Mouse (Mus musculus): ENCODE measurements around the gene Arhgef40. TPM values are rescaled to one million over a fixed set of nuclear protein-coding genes. Genes with fewer than 3 reads are reported as not detected.

Gene Arhgef40
- polyA plus RNA-seq, 1 experiment from 2014 or later: 1.3 TPM

DNA sequence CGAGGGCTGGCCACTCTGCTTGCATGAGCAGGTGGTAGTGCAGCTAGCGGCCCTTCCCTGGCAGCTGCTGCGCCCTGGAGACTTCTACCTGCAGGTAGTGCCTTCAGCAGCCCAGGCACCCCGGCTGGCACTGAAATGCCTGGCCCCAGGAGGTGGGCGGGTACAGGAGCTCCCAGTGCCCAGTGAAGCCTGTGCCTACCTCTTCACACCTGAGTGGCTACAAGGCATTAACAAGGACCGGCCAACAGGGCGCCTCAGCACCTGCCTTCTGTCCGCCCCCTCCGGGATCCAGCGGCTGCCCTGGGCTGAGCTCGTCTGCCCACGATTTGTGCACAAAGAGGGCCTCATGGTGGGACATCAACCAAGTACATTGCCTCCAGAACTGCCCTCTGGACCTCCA, 4.2 kb downstream of the Arhgef40 start:
- WGBS (ENCODE audit: missing documents): 93% methylated on average over 12 of the region's 12 CpGs

DNA sequence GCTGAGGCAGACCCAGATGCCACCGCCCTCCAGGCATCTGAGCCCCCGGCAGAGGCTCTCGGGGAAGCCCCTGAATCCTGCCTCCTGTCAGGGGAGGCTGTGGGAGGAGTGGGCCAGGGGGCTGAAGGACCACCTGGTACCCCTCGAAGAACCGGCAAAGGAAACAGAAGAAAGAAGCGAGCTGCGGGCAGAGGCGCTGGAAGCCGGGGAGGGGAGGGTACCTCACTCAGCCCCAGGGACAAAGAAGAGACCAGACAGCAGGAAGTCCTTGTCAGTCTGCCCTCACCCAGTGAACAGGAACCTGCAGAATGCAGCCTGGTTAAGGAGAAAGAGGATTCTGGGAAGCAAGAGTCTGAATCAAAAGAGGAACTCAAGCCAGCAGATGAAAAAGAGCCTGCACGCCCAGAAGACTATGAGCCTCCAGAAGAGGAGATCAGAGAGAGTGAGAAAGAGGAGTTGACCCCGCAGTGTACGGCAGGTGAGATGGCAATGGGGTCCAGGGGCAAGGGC, 5.0 kb downstream of the Arhgef40 start:
- Histone ChIP-seq H3K36me3 (ENCODE audit: inconsistent target) (no peaks in the 10 kb centered on the region), H3K79me2 (ENCODE audit: inconsistent target) (no peaks in the 10 kb centered on the region), H3K4me3 (ENCODE audit: inconsistent target) (no peak overlapping the region), H3K27ac (no peak overlapping the region)
- WGBS (ENCODE audit: missing documents): 41% methylated on average over 12 of the region's 12 CpGs

More for the DNA sequence above, 4.2 kb downstream of the Arhgef40 start:
- H3K79me2 ChIP-seq (ENCODE audit: inconsistent target): no peaks in the 10 kb centered on the region
- H3K36me3 ChIP-seq (ENCODE audit: inconsistent target): no peaks in the 10 kb centered on the region
- no peak overlapping the region for H3K4me3 ChIP-seq (ENCODE audit: inconsistent target)
- H3K27ac ChIP-seq: no peak overlapping the region

DNA sequence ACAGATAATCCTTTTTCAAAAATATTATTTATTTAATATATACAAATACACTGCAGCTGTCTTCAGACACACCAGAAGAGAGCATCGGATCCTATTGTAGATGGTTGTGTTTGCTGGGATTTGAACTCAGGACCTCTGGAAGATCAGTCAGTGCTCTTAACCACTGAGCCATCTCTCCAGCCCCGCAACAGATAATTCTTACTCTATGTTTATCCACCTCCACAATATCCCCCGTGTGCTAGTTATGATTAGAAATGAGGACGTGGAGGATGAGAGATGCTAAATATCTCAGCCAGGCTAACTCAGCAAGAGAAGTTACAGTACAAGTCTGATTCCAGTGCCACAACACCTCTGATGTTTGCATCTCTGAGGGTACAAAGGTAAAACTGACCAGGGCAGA, 9.9 kb downstream of the Arhgef40 start:
- WGBS (ENCODE audit: missing documents): 97% methylated on average over 4 of the region's 4 CpGs
- Histone ChIP-seq H3K36me3 (ENCODE audit: inconsistent target) (no peaks in the 10 kb centered on the region), H3K27ac (no peak overlapping the region), H3K4me3 (ENCODE audit: inconsistent target) (no peak overlapping the region), H3K79me2 (ENCODE audit: inconsistent target) (no peaks in the 10 kb centered on the region)

DNA sequence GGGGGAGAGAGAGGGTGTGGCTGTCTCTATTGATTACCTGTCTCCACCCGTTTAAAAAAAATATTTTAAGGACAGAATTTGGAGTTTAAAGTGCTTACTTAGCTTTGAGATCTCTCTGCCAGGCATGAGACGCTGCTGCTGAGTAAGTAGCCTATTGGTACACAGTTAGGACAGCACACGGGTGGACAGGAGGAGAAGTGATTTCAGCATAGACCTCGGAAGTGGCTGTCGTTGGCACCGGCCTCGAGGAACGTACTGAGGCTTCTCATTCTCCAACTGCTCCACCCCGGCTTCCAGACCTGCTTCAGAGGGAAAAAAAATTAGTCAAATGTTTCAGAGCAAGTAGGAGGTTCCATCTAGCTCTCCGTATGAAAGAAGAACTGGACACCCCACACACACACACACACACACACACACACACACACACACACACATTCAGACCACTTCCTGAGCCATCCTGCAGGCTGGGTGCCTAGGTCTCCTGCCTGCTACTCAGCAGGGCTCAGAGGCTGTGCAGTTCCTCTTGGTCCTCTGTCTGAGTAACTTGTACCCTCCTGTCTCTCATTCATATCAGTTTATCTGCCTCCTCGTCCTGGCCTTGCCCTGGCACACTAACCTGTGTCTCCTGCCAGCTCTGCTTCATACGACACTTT, 10.8 kb downstream of the Arhgef40 start:
- Histone ChIP-seq H3K36me3 (ENCODE audit: inconsistent target) (no peaks in the 10 kb centered on the region), H3K27ac (no peak overlapping the region)
- WGBS (ENCODE audit: missing documents): 26% methylated on average over 12 of the region's 12 CpGs

DNA sequence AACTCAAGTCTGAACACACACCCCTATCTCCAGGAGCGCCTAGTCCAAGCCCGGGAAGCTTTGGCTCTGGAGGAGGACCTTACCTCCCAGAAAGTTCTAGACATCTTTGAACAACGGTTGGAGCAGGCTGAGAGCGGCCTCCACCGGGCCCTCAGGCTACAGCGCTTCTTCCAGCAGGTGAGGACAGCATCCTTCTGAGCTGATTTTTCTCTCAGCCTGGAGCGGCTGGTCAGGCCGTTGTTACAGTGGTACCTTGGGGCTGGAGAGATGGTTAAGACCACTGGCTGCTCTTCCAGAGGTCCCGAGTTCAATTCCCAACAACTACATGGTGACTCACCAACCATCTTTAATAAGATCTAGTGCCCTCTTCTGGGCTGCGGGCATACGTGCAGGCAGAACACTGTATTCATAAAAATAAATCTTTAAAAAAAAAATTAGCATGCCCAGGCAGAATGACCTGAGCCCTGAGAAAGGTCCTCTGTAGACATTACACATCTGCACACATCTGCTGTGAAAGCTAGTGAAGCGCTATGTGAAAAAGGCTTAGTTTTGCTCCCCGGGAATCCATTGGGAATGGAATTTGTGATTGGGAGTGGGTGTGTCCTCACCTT, 11.8 kb downstream of the Arhgef40 start:
- 95% methylated on average over 13 of the region's 13 CpGs for WGBS (ENCODE audit: missing documents)
- Histone ChIP-seq H3K27ac (no peak overlapping the region), H3K79me2 (ENCODE audit: inconsistent target) (no peaks in the 10 kb centered on the region), H3K36me3 (ENCODE audit: inconsistent target) (no peaks in the 10 kb centered on the region), H3K4me3 (ENCODE audit: inconsistent target) (no peak overlapping the region)

More for the DNA sequence above, 10.8 kb downstream of the Arhgef40 start:
- Histone ChIP-seq H3K79me2 (ENCODE audit: inconsistent target) (no peaks in the 10 kb centered on the region), H3K4me3 (ENCODE audit: inconsistent target) (no peak overlapping the region)

DNA sequence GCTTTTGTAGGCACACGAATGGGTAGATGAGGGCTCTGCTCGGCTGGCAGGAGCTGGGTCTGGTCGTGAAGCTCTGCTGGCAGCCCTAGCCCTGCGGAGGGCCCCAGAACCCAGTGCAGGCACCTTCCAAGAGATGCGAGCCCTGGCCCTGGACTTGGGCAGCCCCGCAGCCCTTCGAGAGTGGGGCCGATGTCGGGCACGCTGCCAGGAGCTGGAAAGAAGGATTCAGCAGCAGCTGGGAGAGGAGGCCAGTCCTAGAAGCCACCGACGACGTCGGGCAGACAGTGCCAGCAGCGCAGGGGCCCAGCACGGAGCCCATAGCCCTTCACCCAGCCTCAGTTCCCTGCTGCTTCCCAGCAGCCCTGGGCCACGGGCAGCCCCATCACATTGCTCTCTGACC, 12.3 kb downstream of the Arhgef40 start:
- WGBS (ENCODE audit: missing documents): 93% methylated on average over 16 of the region's 17 CpGs
- no peaks in the 10 kb centered on the region for H3K36me3 ChIP-seq (ENCODE audit: inconsistent target)

DNA sequence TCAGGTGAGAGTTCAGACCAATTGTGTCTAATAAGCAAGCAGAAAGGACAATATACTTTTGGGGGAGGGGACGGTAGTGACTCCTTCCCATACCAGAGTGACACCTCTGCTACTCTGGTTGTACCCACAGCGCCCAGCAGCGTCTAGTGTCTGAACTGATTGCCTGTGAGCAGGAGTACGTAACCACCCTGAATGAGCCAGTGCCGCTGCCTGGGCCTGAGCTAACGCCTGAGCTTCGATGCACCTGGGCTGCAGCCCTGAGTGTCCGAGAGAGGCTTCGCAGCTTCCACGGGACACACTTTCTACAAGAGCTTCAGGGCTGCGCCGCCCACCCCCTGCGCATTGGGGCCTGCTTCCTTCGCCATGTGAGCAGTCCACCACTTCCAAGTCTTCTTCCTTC, 13.0 kb downstream of the Arhgef40 start:
- Histone ChIP-seq H3K27ac (no peak overlapping the region), H3K36me3 (ENCODE audit: inconsistent target) (no peaks in the 10 kb centered on the region), H3K4me3 (ENCODE audit: inconsistent target) (no peak overlapping the region), H3K79me2 (ENCODE audit: inconsistent target) (no peaks in the 10 kb centered on the region)
- WGBS (ENCODE audit: missing documents): 95% methylated on average over 14 of the region's 14 CpGs

More for the DNA sequence above, 12.3 kb downstream of the Arhgef40 start:
- Histone ChIP-seq H3K4me3 (ENCODE audit: inconsistent target) (no peak overlapping the region), H3K27ac (no peak overlapping the region), H3K79me2 (ENCODE audit: inconsistent target) (no peaks in the 10 kb centered on the region)

DNA sequence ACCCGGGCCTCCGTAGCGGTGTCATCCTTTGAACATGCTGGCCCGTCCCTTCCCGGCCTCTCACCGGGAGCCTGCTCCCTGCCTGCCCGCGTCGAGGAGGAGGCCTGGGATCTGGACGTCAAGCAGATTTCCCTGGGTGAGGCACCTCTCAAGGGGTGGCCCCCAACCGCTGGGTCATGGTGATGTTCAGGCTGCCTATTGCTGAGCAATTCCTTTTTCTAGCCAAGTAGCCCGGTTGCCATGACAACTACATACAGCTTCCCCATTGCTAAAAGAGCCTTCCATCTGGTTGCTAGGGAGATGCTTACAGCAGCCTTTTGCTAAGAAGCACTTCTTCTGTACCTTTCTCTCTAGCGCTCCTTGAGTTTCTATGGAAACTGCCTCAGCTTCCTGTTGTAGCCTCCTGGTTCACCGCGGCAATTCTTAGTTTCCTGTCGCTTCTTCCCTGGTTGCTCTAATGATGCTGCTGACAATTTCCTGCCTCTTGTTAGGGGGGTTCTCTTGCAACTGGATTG, 19.5 kb downstream of the Arhgef40 start:
- 51% methylated on average over 16 of the region's 16 CpGs for WGBS (ENCODE audit: missing documents)
- Histone ChIP-seq H3K79me2 (ENCODE audit: inconsistent target) (no peaks in the 10 kb centered on the region), H3K36me3 (ENCODE audit: inconsistent target) (peaks cover 4% of the 10 kb centered on the region; the same call in 1 of the 2 replicates), H3K4me3 (ENCODE audit: inconsistent target) (no peak overlapping the region), H3K27ac (no peak overlapping the region)

DNA sequence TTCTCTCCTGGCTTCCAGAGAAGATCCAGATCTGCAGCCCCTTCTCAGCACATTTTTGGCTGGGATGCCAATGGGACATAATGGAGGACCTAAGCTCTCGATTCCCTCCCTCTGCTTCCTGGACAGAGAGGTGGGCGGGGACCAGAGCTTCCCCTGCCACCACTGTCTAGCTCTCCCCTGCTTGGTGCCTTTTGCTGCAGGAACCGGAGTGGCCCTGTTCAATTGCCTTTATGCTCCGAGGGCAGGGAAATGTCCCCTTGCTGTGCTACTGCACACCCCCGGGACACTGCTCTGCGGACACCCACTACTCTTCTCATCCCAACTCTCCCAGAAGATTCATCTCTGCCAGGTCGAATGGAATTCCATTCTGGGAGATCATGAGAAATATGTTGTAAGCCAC, 20.6 kb downstream of the Arhgef40 start:
- H3K36me3 ChIP-seq (ENCODE audit: inconsistent target): peaks cover 4% of the 10 kb centered on the region; the same call in 1 of the 2 replicates

DNA sequence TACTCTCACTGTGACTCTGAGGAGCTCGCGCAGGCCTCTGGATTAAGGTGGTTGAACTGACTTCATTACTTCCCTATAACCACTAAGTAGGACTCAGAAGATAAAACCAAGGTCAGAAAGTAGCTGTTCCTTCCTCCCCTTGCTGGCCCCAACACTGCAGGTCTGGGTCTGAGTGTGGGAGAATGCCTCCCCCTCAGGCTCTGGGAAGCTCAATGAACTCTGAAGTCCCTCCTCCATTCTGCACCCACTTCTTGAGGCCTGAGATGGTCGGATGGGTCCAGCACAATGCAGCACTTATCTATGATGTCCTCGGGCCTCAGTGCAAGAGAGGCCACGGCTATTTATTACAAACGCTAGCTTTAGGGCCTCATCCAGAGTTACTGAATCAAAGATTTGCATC, 21.1 kb downstream of the Arhgef40 start:
- Histone ChIP-seq H3K27ac (no peak overlapping the region), H3K79me2 (ENCODE audit: inconsistent target) (no peaks in the 10 kb centered on the region), H3K36me3 (ENCODE audit: inconsistent target) (peaks cover 4% of the 10 kb centered on the region; the same call in 1 of the 2 replicates), H3K4me3 (ENCODE audit: inconsistent target) (no peak overlapping the region)
- 91% methylated on average over 5 of the region's 6 CpGs for WGBS (ENCODE audit: missing documents)

More for the DNA sequence above, 20.6 kb downstream of the Arhgef40 start:
- Histone ChIP-seq H3K4me3 (ENCODE audit: inconsistent target) (no peak overlapping the region), H3K27ac (no peak overlapping the region), H3K79me2 (ENCODE audit: inconsistent target) (no peaks in the 10 kb centered on the region)
- WGBS (ENCODE audit: missing documents): 85% methylated on average over 7 of the region's 7 CpGs

DNA sequence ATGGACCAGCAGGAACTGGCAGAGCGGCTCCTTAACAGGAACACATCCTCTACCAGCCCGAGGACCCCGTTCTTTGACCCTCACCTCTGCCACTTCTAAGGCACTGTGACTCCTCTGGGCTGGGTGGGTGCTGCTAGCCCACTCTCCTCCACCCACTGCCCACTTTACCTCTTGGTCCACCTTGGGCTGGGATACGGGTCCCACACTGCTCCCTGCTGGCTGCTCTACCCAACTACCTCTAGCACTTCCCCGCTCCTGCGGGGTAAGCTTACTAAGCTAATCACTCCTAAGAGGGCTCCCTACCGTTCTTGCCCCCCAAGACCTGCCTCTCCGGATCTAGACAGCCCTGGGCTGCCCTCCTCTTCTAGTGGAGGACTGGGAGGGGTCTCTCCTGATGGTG, 21.7 kb downstream of the Arhgef40 start:
- Histone ChIP-seq H3K79me2 (ENCODE audit: inconsistent target) (no peaks in the 10 kb centered on the region), H3K27ac (no peak overlapping the region), H3K4me3 (ENCODE audit: inconsistent target) (no peak overlapping the region), H3K36me3 (ENCODE audit: inconsistent target) (peaks cover 4% of the 10 kb centered on the region; the same call in 1 of the 2 replicates)
- 93% methylated on average over 8 of the region's 8 CpGs for WGBS (ENCODE audit: missing documents)

DNA sequence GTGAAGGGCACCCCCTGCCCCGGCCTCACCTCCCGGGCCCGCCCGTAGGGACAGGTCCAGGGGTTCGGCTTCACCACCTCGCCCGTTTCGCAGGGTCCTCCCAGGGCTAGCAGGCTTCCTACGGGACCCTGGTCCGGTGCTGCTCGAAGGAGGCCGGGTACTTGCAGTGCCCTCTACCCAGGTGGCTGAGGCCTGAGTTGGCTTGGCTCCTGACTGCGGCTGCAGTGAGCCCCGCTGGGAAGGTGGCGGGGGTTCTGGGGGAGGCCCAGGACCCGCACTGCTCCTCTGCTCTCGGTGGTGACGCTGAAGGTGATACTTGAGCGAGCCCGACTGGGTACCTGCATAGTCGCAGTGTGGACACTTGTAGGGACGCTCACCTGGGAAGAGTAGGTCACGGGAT, 22.3 kb downstream of the Arhgef40 start:
- 98% methylated on average over 15 of the region's 23 CpGs for WGBS (ENCODE audit: missing documents)
- no peaks in the 10 kb centered on the region for H3K79me2 ChIP-seq (ENCODE audit: inconsistent target)
- H3K36me3 ChIP-seq (ENCODE audit: inconsistent target): peaks cover 4% of the 10 kb centered on the region; the same call in 1 of the 2 replicates
- no peak overlapping the region for H3K27ac ChIP-seq
- no peak overlapping the region for H3K4me3 ChIP-seq (ENCODE audit: inconsistent target)

DNA sequence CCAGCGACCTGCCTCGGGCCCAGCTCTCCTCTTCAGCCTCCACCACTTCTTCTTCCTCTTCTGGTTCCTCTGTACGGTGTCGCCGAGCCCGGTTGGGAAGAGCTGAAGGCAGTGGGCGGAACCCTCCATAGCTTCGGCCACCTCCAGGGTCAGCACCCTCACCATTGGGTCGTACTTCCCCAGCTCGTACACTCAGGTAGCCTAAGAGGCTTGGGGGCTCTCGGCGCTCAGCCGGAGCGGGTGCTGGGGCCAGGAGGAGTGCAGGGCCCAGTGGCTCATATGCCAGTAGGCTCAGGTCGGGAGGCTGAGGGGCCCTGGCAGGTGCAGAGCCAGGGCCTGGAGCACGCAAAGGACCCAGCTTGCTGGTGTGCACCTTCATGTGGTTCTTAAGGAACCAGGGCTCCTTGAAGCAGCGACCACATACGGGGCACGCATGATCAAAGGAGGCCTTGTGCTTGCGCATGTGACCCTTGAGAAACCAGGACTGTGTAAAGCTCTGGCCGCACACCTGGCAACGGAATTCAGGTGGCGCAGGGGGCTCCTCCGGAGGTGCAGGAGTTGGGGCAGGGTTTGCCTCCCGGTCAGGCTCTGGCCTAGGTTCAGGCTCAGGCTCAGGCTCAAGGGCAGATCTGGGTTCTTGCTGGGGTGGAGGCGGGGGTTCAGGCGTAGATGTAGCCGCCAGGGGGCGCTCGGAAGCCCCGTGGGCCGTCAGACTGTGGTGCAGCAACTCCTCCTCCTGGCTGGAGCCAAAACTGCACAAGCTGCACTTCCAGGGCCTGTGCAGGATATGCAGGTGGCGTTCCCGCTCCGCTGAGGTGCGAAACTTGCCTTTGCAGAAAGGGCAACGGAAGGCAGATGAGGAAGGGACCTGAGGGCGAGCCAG, 24.0 kb downstream of the Arhgef40 start:
- no peaks in the 10 kb centered on the region for H3K79me2 ChIP-seq (ENCODE audit: inconsistent target)
- whole genome bisulfite sequencing (ENCODE audit: missing documents): 63% methylated on average over 32 of the region's 38 CpGs
- peaks cover 4% of the 10 kb centered on the region; the same call in 1 of the 2 replicates for H3K36me3 ChIP-seq (ENCODE audit: inconsistent target)
- no peak overlapping the region for H3K4me3 ChIP-seq (ENCODE audit: inconsistent target)
- no peak overlapping the region for H3K27ac ChIP-seq

DNA sequence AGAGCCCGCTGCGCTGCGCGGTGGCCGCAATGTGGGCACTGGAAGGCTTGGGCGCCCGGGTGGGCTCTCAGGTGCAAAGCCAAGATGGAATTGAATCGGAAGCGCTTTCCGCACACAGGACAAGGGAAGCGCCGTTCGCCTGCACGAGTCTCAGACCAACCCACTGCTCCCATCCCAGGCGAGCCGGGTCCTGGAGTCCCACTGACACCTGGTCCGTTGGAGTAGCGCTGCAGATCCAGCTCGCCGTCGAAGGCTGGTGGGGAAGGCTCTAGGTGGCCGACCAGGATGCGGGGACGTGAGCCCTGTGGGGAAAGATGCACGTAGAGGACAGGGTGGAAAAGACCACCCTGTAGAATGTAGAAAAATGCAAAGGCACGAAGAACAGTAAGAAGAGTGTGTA, 24.8 kb downstream of the Arhgef40 start:
- Histone ChIP-seq H3K79me2 (ENCODE audit: inconsistent target) (no peaks in the 10 kb centered on the region), H3K36me3 (ENCODE audit: inconsistent target) (peaks cover 4% of the 10 kb centered on the region; the same call in 1 of the 2 replicates), H3K27ac (no peak overlapping the region), H3K4me3 (ENCODE audit: inconsistent target) (no peak overlapping the region)
- 98% methylated on average over 20 of the region's 26 CpGs for WGBS (ENCODE audit: missing documents)

Measured in macrophage (primary cell).